Mouse (Mus musculus) gastrocnemius, adult 2 months (tissue): Measurements from ENCODE around the gene Gm26558. TPM values are rescaled to one million over a fixed set of nuclear protein-coding genes. Genes with fewer than 3 reads are reported as not detected.

Experiments
- DNase-seq: peaks from one replicate; pipeline ENCODE4 v3.0.0; 2022
- H3K27ac ChIP-seq: fragments of 200-600 bp; 2 replicates; pipeline ENCODE4 v1.8.1; 2022; ENCODE audit warnings: mild to moderate bottlenecking
- H3K4me3 ChIP-seq: fragments of 200-600 bp; 2 replicates; pipeline ENCODE4 v1.8.1; 2022; ENCODE audit warnings: mild to moderate bottlenecking, moderate library complexity
- CTCF ChIP-seq: fragments of 200-600 bp; IDR thresholded peaks from 2 replicates; pipeline ENCODE4 v1.8.1; 2022; ENCODE audit warnings: antibody characterized with exemption, mild to moderate bottlenecking, moderate library complexity
- intact Hi-C: fragments of 180-260 bp; cut with DNase I; formaldehyde crosslinking; loops from one replicate; pipeline ENCODE4 v1.15.1; 2025
- long read RNA-seq, 2 experiments: library from polyadenylated mRNA; stranded (forward); transcript quantifications; one replicate each; pipeline ENCODE4 v2.0.0; 2021
- total RNA-seq, 2 experiments: library from RNA; stranded (reverse); gene quantifications; 2 replicates each; pipeline ENCODE4 v1.2.3; 2021

Gm26558 gene
- not detected for total RNA-seq
- long read RNA-seq, experiment 1: 0 reads
- long read RNA-seq, experiment 2: 0 reads

- intact Hi-C loops: no loop called here
Observed at GRCm38 (mm10) chr2:70661715-70662495, at the start of gene Gm26558. Gene Gm26558, minus strand, starts transcription at chr2:70662108.

GRCm38 (mm10) chr2:70710878-70711277 is 49.0 kb upstream of the Gm26558 start:
- TF ChIP-seq CTCF: no peak
- Histone ChIP-seq H3K4me3 (no peak overlapping the region), H3K27ac (no peak overlapping the region)
- no peak for DNase-seq
- intact Hi-C loops: no loop called here

More at GRCm38 (mm10) chr2:70661715-70662495, at the start of gene Gm26558:
- no peak for TF ChIP-seq CTCF
- peak; percentile 18 for DNase-seq
- Histone ChIP-seq H3K4me3 (peak within 1 kb of the TSS; percentile 77), H3K27ac (peak within 1 kb of the TSS; percentile 95)

DNA sequence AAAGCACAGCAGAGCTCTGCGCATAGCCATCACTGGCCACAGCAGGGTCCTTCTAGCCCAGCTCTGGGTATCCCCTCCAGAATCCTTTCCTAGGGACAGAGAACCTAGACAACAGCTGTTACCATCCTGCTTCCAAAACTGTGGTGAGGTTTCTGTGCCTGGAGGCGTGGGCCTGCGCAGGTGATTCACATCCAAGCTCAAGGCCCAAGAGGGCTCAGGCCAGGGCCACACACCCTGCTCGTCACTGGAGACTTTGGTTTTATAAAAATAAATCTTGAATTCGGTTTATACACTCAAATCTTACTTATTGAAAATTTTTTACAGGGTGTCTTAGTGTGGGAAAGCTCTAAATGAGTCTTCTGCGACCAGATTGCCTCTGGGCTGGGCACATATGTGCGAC is 48.3 kb upstream of the Gm26558 start:
- Histone ChIP-seq H3K27ac (no peak overlapping the region), H3K4me3 (no peak overlapping the region)
- DNase-seq: no peak
- intact Hi-C loops: no loop called here
- TF ChIP-seq CTCF: no peak

DNA sequence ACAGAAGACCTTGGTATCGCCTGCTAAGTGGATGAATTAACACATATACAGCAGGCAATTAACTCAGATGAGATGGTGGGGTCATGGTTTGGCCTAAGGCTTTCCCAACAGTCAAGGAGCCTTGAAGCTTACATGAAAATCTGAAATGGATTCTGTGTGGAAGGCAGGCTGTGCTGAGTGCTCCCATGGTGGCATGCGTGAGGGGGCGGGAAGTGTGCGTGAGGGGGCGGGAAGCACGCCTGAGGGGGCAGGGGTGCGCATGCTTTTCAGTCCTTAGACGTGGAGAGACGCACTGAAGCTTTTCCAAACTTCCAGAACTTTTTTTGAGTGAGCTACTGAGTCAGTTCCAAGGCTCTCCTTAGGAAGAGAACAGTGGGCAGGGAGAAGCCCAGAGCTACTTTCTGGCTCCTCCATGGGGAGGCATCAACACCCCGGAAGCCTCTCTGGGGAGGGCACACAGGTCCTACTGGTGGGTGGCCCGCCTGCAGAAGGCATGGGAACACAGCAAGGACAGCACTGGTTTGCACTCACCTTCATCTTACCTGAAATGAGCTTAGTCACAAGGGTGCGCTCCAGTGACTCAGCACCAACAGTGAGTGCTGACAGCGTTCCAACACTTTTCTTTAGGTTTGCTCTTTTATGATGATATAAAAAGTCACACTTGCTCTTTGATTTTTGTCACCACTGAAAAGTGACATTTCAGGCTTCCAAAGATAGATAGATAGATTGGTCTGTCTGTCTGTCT is 47.2 kb upstream of the Gm26558 start:
- intact Hi-C loops: loop anchor here (10.0 kb wide), 1 partner anchor 836 kb away; the partner anchor contains the start of gene Dlx2

GRCm38 (mm10) chr2:70702403-70702802 is 40.5 kb upstream of the Gm26558 start:
- Histone ChIP-seq H3K27ac (no peak overlapping the region), H3K4me3 (no peak overlapping the region)
- TF ChIP-seq CTCF: no peak
- no peak for DNase-seq
- intact Hi-C loops: loop anchor here (5.0 to 10.0 kb wide), 2 partner anchors 120 to 842 kb away; partner anchors contain the start of gene Dlx2

More for the DNA sequence above, 47.2 kb upstream of the Gm26558 start:
- Histone ChIP-seq H3K4me3 (no peak overlapping the region), H3K27ac (no peak overlapping the region)
- no peak for TF ChIP-seq CTCF
- DNase-seq: no peak

DNA sequence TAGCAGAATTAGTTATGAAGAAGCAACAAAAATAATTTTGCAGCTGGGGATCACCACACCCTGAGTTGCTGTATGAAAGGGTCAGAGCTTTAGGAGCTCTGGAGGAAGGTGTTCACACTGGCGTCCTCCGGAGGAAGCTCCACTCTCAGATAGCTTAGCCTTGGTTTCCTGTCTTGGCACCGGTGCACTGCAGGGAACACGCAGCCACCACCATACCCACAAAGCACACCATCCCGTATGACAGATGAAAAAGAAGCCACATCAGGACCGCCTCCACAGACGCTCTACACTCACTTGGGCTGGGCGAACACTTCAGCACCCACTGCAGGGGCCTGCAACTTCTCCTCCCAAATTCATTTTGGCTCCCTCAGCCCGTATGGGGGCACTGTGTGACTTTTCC is 39.7 kb upstream of the Gm26558 start:
- no peak overlapping the region for H3K27ac ChIP-seq
- no peak for TF ChIP-seq CTCF
- H3K4me3 ChIP-seq: no peak overlapping the region
- no peak for DNase-seq
- intact Hi-C loops: loop anchor here (5.0 to 10.0 kb wide), 2 partner anchors 121 to 843 kb away; partner anchors contain the start of gene Dlx2

DNA sequence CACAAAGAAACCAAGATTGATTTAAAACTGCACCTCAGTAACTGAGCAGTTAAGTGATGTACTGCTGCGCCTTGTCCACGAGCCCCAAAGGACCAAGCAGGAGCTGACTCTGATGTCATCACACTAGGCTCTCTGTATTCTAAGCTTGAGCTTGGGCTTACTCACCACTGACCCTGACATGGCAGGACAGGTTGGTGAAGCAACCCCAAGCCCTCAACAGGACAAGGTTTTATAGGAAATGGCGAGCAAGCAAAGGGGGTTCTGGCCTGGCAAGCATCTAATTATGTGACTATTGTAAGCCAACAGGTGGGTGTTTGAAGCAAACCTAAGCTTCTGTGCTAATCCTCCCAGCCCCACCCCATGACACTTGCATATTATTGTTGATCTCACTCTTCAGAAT is 38.9 kb upstream of the Gm26558 start:
- intact Hi-C loops: loop anchor here (5.0 to 10.0 kb wide), 2 partner anchors 121 to 844 kb away; partner anchors contain the start of gene Dlx2
- Histone ChIP-seq H3K4me3 (no peak overlapping the region), H3K27ac (no peak overlapping the region)
- no peak for DNase-seq
- no peak for TF ChIP-seq CTCF

- H3K27ac ChIP-seq: no peak overlapping the region
- no peak for DNase-seq
- intact Hi-C loops: no loop called here
- no peak overlapping the region for H3K4me3 ChIP-seq
- no peak for TF ChIP-seq CTCF
Observed at GRCm38 (mm10) chr2:70695712-70696111, 33.8 kb upstream of the Gm26558 start.

GRCm38 (mm10) chr2:70690195-70690594 is 28.3 kb upstream of the Gm26558 start:
- Histone ChIP-seq H3K27ac (peak overlapping the region; percentile 46; the same call in 1 of the 2 replicates), H3K4me3 (no peak overlapping the region)
- DNase-seq: peak; percentile 58
- no peak for TF ChIP-seq CTCF
- intact Hi-C loops: no loop called here

GRCm38 (mm10) chr2:70688454-70689078 is 26.7 kb upstream of the Gm26558 start:
- intact Hi-C loops: no loop called here
- no peak for DNase-seq
- no peak for TF ChIP-seq CTCF
- Histone ChIP-seq H3K4me3 (no peak overlapping the region), H3K27ac (no peak overlapping the region)

DNA sequence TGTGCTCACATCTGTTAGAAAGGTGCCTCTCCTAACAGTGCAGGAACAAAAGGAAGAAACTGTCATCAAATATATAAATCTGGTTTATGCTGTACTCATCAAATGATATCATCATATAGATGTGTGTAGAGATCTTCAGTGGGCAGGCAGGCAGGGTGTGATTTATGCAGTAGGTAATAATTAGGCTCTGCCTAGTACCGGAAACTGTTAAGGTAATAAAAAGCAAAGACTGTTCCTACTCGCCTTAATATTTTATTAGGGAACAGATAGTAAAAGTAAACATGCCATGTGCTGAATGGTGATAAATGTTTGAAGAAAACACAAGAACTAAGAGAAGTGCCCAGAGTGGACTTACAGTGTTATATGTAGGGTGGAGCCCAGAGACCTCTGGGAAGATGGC is 20.4 kb upstream of the Gm26558 start:
- intact Hi-C loops: no loop called here
- Histone ChIP-seq H3K4me3 (no peak overlapping the region), H3K27ac (no peak overlapping the region)
- TF ChIP-seq CTCF: no peak
- DNase-seq: no peak

GRCm38 (mm10) chr2:70673445-70674126 is 11.7 kb upstream of the Gm26558 start:
- no peak overlapping the region for H3K27ac ChIP-seq
- no peak for DNase-seq
- intact Hi-C loops: no loop called here
- peak; percentile 41 for TF ChIP-seq CTCF
- no peak overlapping the region for H3K4me3 ChIP-seq
